Mouse (Mus musculus) gastrocnemius, postnatal 14 days (tissue): ENCODE data around the gene Akap7. TPM values are rescaled to one million over a fixed set of nuclear protein-coding genes. Genes with fewer than 3 reads are reported as not detected.

Experiments used
- DNase-seq: peaks from one replicate; pipeline ENCODE4 v3.0.0; 2021; ENCODE audit warnings: mixed read lengths
- intact Hi-C: fragments of 180-260 bp; cut with DNase I; formaldehyde crosslinking; loops from one replicate; pipeline ENCODE4 v1.15.1; 2025; ENCODE audit warnings: low total_unique reads
- total RNA-seq, 2 experiments: library from RNA; stranded (reverse); gene quantifications; 2 replicates each; pipeline ENCODE4 v1.2.3; 2021

Gene Akap7
- total RNA-seq, 2 experiments from 2014 or later = 36.8 to 41.5 TPM

- intact Hi-C loops = no loop called here
- DNase-seq = no peak
Observed at GRCm38 (mm10) chr10:25154225-25154624, 153.4 kb downstream of the Akap7 start.

- intact Hi-C loops = no loop called here
- no peak for DNase-seq
Observed at GRCm38 (mm10) chr10:25151172-25151800, 156.4 kb downstream of the Akap7 start.

- no peak for DNase-seq
- intact Hi-C loops = no loop called here
Observed at GRCm38 (mm10) chr10:25145851-25146250, 161.8 kb downstream of the Akap7 start.

GRCm38 (mm10) chr10:25144787-25145761 is 162.6 kb downstream of the Akap7 start:
- intact Hi-C loops = no loop called here
- DNase-seq = no peak

- intact Hi-C loops = no loop called here
Observed at GRCm38 (mm10) chr10:25141781-25142180, 165.9 kb downstream of the Akap7 start.

GRCm38 (mm10) chr10:25140155-25140755 is 167.4 kb downstream of the Akap7 start:
- DNase-seq = peak; percentile 33
- intact Hi-C loops = no loop called here

More at GRCm38 (mm10) chr10:25141781-25142180, 165.9 kb downstream of the Akap7 start:
- no peak for DNase-seq

GRCm38 (mm10) chr10:25133581-25133980 is 174.1 kb downstream of the Akap7 start:
- intact Hi-C loops = no loop called here
- DNase-seq = no peak

- DNase-seq = peak; percentile 33
- intact Hi-C loops = no loop called here
Observed at GRCm38 (mm10) chr10:25128455-25128863, 179.2 kb downstream of the Akap7 start.

- no peak for DNase-seq
- intact Hi-C loops = no loop called here
Observed at GRCm38 (mm10) chr10:25126035-25126434, 181.6 kb downstream of the Akap7 start.

- intact Hi-C loops = no loop called here
- no peak for DNase-seq
Observed at GRCm38 (mm10) chr10:25120871-25121554, 186.7 kb downstream of the Akap7 start.

Other genes starting within 250 kb of the Akap7 start
- 10 to 100 TPM; 61.5 to 66.5 TPM for gene Epb41l2, start 51.9 kb upstream of the Akap7 start, total RNA-seq
- not detected for gene Smlr1, start 228.4 kb upstream of the Akap7 start, total RNA-seq